Mouse (Mus musculus) lung, postnatal 10 days (tissue): Measurements from ENCODE around the gene Shld2.

Experiments
- DNase-seq: peaks from one replicate; pipeline ENCODE4 v3.0.0; 2021

Gene Shld2

GRCm38 (mm10) chr14:34310234-34310965 lies at the start of gene Shld2, which contains the start of gene Glud1:
Shld2 (minus strand) TSS chr14:34310493.
Glud1 (plus strand) TSS chr14:34310727.
- DNase-seq, result peak; percentile 97

GRCm38 (mm10) chr14:34359676-34360244 lies 49.5 kb upstream of the Shld2 start:
- no peak for DNase-seq

DNA sequence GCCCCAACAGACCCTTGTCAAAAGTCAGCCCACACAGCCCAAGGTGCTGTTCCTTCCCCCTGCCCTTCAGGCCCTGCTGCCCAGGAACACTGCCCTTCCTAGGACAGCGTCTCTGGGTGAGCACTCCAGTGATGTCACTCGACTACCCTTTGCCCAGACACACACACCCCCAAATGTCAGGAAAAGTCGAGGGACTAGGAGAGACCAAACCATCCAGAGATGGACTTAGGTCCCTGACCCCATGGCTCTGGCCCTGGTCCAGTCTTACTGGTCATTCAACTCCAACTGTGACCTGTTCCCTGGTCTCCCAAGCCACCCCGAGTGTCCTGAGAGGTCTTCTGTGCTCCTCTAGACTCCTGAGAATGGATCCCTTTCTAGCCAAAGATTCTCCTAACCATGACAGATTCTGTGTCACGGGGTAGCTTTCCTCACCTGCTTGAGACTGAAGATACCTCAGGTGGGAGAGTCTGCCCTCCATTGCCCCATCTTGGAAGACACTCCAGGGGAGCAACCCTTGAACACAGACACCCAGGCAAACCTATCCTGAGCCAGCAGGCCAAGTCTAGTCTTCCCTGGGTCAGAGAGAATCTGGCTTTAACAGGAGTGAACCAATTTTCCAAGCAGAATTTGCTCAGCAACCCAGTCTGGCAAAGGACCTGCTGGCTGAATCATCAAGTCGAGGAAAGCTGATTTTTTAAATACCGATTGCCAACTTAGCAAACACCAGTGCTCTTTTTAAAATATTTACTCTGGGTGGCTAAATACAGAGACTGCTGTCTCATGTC lies 47.6 kb upstream of the Shld2 start:
- DNase-seq, result peak; percentile 24

GRCm38 (mm10) chr14:34355301-34355700 lies 45.0 kb upstream of the Shld2 start, which contains the start of gene Fam25c:
Fam25c (minus strand) TSS chr14:34355433.
- DNase-seq, result no peak

- DNase-seq, result no peak
These were observed 44.2 kb upstream of the Shld2 start for GRCm38 (mm10) chr14:34354456-34354855.

DNA sequence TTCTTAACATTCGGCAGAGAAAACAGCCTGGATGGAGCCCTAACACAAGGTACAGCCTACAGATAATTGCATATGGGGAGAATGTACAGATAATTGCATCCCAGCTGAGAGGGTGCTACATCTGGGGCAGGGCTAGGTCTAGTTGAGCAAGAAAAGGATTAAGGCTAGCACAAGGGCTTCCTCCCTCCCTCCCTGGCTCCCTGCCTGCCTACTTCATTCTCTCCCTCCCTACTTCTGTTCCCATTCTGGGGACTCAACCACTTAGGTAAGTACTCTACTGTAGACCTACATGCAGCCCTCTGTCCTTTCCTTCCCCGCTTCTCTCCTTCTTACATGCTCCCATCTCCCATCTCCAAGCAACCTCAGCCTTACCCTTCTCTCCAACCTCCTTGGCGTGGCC lies 43.0 kb upstream of the Shld2 start:
- peak; percentile 32 for DNase-seq

GRCm38 (mm10) chr14:34352523-34352922 lies 42.2 kb upstream of the Shld2 start:
- no peak for DNase-seq

DNA sequence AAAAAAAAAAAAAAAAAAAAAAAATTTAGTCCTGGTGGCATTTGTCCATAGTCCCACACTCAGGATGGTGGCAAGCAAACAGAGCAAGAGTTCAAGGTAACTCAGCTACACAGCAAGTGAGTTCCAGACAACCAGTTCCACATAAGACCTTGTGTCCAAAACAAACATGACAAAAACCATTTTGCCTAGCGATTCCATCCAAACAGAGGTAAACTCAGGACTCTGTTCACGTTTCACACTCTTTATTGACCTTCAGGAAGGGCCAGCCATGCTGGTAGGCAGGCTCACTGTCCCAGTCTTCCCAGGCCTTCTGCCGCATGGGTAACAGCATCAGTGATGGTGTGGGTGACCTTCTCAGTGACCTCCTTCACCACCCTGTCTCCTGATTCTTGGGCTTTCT lies 41.4 kb upstream of the Shld2 start:
- no peak for DNase-seq

- DNase-seq, result peak; percentile 42
These were observed 38.7 kb upstream of the Shld2 start for GRCm38 (mm10) chr14:34349007-34349406.

DNA sequence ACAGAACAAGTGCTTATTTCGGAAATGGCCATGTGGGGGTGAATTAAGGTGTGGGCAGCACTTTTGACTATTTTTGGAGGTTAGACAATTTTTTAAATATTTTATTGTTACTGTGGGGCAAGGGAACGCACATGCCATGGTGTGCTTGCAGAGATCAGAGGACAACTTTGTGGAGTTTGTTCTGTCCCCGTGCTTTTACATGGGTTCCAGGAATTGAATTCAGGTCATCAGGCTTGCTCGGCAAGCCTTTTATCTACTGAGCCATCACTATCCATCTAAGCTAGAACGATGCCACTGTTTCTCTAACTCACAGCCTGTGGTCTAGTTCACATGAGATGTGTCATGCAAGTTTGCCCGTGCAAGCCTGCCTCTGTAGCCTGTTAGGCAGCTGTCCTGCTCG lies 38.0 kb upstream of the Shld2 start:
- no peak for DNase-seq

GRCm38 (mm10) chr14:34347084-34347483 lies 36.8 kb upstream of the Shld2 start:
- DNase-seq, result no peak

- no peak for DNase-seq
These were observed 35.7 kb upstream of the Shld2 start for GRCm38 (mm10) chr14:34345771-34346566.

GRCm38 (mm10) chr14:34344361-34344760 lies 34.1 kb upstream of the Shld2 start:
- DNase-seq, result no peak

DNA sequence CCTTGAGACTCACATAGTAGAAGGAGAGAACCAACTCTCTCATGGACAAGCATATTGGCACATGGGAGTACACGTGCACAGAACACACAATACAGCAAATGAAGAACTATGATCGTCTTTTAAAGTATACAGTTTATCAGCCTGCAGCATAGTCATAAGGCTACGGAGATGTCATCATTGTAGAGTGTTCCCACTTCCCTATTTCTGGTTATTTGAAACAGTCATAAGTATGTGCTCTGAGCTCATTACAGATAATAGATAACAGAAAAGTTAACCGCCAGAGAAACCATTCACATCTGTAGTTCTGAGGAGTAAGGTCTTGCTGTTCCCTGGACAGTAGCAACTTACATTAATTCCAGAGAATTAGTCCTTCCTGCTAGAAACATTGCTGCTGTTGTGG lies 32.8 kb upstream of the Shld2 start:
- DNase-seq, result no peak

DNA sequence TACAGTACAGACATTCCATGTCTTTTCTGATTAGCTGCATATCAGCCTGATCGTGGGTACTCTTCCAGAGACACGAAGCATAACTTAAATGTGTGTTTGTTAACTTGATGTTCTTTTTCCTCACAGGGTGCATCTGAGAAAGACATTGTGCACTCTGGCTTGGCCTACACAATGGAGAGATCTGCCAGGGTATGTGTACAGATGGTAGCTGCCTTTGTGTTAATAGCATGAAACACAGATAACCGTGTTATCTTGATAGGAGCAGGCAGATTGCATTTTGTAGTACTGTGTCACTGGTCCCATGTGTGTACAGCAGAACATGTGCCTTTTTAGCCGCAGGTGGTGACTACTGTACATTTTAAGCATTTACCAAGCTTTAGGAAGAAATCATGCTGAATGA lies 31.7 kb upstream of the Shld2 start:
- no peak for DNase-seq

- DNase-seq, result no peak
These were observed 29.2 kb upstream of the Shld2 start for GRCm38 (mm10) chr14:34339446-34339845.

DNA sequence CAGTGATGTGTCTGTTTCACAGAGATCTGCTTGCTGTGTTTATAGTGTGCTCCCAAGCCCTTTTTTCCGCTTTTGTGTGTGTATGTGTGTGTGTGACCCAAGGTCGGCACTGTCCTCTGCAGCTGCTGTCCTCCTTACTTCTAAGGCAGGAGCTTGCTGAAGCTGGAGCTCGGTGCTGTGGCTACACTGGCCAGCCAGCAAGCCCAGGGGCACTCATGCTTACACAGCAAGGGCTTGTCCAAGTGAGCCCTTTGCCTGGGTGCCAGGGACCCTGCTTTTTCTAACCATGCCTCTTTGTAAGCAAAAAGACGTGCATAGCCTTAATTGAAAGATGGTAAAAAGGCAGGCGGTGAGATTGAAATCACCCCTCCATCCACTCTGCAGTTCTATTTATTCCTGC lies 22.2 kb upstream of the Shld2 start:
- no peak for DNase-seq

DNA sequence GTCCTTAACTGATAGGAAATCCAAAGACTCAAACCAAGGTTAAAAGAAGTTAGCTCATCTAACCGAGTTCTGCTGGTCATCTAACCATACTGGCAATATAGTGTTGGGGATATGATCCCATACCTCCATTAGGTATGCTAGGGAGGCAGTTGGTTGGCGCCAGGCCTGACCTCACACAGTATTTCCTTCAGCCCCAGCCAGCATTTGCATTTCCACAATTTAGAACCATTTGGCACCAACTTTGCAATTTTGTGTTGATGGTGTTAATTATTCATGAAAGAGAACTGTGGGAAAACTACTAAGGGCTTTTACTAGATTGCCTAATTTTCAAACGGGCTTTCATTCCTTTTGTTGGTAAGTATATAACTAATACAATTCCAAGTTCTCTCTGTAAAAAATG lies 21.6 kb upstream of the Shld2 start:
- no peak for DNase-seq

- DNase-seq, result no peak
These were observed 20.4 kb upstream of the Shld2 start for GRCm38 (mm10) chr14:34330657-34331158.

DNA sequence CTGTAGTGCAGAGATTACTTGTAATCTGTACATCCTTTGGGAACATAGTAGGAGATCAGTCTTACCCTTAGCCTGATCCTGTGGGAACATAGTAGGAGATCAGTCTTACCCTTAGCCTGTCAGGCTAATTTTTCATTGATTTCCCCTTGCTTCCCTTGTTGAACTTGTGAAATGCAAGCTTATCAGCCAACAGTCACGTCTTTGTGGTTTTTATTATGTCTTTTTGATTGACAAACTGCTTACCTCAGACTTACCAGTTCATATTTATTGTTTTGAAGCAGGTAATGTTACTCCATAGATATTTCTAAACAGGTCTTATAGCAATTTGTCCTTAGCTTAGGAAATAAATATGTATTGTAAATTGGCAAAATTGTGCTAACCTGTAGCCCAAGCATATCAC lies 17.3 kb upstream of the Shld2 start:
- no peak for DNase-seq

- no peak for DNase-seq
These were observed 16.3 kb upstream of the Shld2 start for GRCm38 (mm10) chr14:34326606-34327005.

DNA sequence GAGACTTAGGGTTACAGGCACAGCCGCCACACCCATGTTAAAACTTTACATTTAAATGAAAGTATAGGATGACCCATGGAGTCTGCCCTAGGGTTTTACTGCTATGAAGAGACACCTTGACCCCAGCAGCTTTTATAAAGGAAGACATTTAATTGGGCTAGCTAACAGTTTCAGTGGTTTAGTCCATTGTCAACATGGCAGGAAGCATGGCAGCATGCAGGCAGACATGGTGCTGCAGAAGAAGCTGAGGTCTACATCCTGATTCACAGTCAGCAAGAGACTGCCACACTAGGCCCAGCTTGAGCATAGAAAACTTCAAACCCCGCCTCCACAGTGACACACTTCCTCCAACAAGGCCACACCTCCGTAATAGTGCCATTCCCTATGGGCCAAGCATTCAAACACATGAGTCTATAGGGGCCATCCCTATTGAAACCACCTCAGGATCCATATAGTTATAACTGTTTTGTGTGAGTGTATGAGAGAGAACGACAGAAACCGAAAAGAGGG lies 13.3 kb upstream of the Shld2 start:
- DNase-seq, result no peak

DNA sequence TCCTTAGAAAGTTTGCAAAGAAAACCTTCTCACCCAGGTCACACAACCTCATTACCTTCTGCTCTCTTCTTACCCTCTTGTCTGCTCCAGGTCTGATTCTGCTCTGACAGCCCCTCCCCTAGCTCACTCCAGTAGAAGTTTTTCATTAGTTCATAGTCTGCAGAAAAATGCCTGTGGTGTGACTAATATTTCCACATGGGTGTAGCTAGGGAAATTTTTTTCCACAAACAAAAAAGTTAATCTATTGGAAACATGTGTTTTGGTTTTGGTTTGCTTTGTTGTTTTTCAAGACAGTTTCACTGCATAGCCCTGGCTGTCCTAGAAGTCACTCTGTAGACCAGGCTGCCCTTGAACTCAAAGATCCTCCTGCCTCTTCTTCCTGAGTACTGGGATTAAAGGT lies 7.8 kb upstream of the Shld2 start:
- no peak for DNase-seq
